Mouse (Mus musculus) frontal cortex, postnatal 25 days (tissue): ENCODE measurements at regions not wholly inside any gene's neighbourhood (a gene's known extent, or its start where the extent isn't known, plus 50 kb on each side); places are given as distances from the start of the nearest gene placed in this dataset.

Source experiments
- DNase-seq, 2 experiments: peaks; one replicate each; pipeline ENCODE4 v3.0.0; 2022; ENCODE audit warnings: low spot score in 2 of 2

- no peak for DNase-seq
Observed at GRCm38 (mm10) chr4:56160551-56161256, 579.2 kb upstream of the Gm26657 start.

GRCm38 (mm10) chr4:56157521-56158065 is 582.3 kb upstream of the Gm26657 start:
- no peak for DNase-seq

GRCm38 (mm10) chr4:56150716-56151115 is 589.2 kb upstream of the Gm26657 start:
- DNase-seq = no peak

- DNase-seq = no peak
Observed at GRCm38 (mm10) chr4:56143827-56144226, 596.0 kb upstream of the Gm26657 start.

- DNase-seq = no peak
Observed at GRCm38 (mm10) chr4:56136837-56137236, 603.0 kb upstream of the Gm26657 start.

GRCm38 (mm10) chr4:56134350-56134749 is 602.1 kb upstream of the Klf4 start:
- DNase-seq = no peak

GRCm38 (mm10) chr4:56127730-56128482 is 595.6 kb upstream of the Klf4 start:
- no peak for DNase-seq

GRCm38 (mm10) chr4:56124515-56124914 is 592.2 kb upstream of the Klf4 start:
- no peak for DNase-seq

GRCm38 (mm10) chr4:56122198-56122597 is 589.9 kb upstream of the Klf4 start:
- no peak for DNase-seq

GRCm38 (mm10) chr4:56121664-56122063 is 589.4 kb upstream of the Klf4 start:
- DNase-seq = no peak

GRCm38 (mm10) chr4:56120357-56120756 is 588.1 kb upstream of the Klf4 start:
- no peak for DNase-seq

- DNase-seq = peak; percentile 5 to 28
Observed at GRCm38 (mm10) chr4:56113701-56114196, 581.5 kb upstream of the Klf4 start.

GRCm38 (mm10) chr4:56112931-56113700 is 580.9 kb upstream of the Klf4 start:
- peak in 1 of 2 experiments; percentile 10 for DNase-seq

GRCm38 (mm10) chr4:56106962-56107361 is 574.7 kb upstream of the Klf4 start:
- no peak for DNase-seq

- no peak for DNase-seq
Observed at GRCm38 (mm10) chr4:56102314-56102713, 570.0 kb upstream of the Klf4 start.

- no peak for DNase-seq
Observed at GRCm38 (mm10) chr4:56090796-56091195, 558.5 kb upstream of the Klf4 start.

GRCm38 (mm10) chr4:56088701-56089100 is 556.4 kb upstream of the Klf4 start:
- peak in 1 of 2 experiments; percentile 13 for DNase-seq

- no peak for DNase-seq
Observed at GRCm38 (mm10) chr4:56086306-56086705, 554.0 kb upstream of the Klf4 start.

- DNase-seq = no peak
Observed at GRCm38 (mm10) chr4:56084205-56084604, 551.9 kb upstream of the Klf4 start.

- DNase-seq = no peak
Observed at GRCm38 (mm10) chr4:56082411-56082810, 550.1 kb upstream of the Klf4 start.

- DNase-seq = no peak
Observed at GRCm38 (mm10) chr4:56080960-56081359, 548.7 kb upstream of the Klf4 start.
